In genomic region chr7:16883162-16883561, GRCm38 (mm10) we compare ENCODE assay signal across 28 mouse cellular contexts. TPM values are rescaled to one million over a fixed set of nuclear protein-coding genes. Genes with fewer than 3 reads are reported as not detected.
A peak's percentile ranks its signal among the peaks of the same experiment; 100 is the strongest.
DNase-seq lines count a peak whose midpoint lies in the region; ATAC-seq and TF ChIP-seq lines count a peak whose summit lies in the region.
"Had no signal": no experiment of that assay in that cellular context is flagged by ENCODE, and none has a peak within 500 bp of the region (broad histone marks: within the 10 kb centered on the region; RNA-seq: fewer than 3 reads in every experiment).

No protein-coding gene starts in this region.

- 0 out of 2 replicates have a peak overlapping the region, but pooled peaks have one; percentile 2 for H3K9ac ChIP-seq in heart, embryonic 12.5 days
- no peak overlapping the region for H3K9ac ChIP-seq in heart, adult 2 months (ENCODE audit: low read depth, low read length)
- no peak overlapping the region for H3K9ac ChIP-seq in heart, embryonic 15.5 days
- 0 out of 2 replicates have a peak overlapping the region, but pooled peaks have one; percentile 5 for H3K9ac ChIP-seq in intestine, embryonic 16.5 days (ENCODE audit: low read depth, low read length)
- H3K9ac ChIP-seq in intestine, embryonic 15.5 days = no peak overlapping the region
- H3K9ac ChIP-seq: forebrain, postnatal 0 days; hindbrain, embryonic 12.5 days; hindbrain, embryonic 15.5 days had no signal

- H3K4me2 ChIP-seq in heart, embryonic 12.5 days = no peak overlapping the region
- H3K4me2 ChIP-seq in heart, embryonic 15.5 days = no peak overlapping the region
- no peak overlapping the region for H3K4me2 ChIP-seq in intestine, embryonic 16.5 days (ENCODE audit: low read depth, low read length)
- no peak overlapping the region for H3K4me2 ChIP-seq in intestine, embryonic 15.5 days (replicated peaks)
- H3K4me2 ChIP-seq: hindbrain, embryonic 12.5 days; hindbrain, embryonic 15.5 days had no signal

- DNase-seq in gastrocnemius, adult 2 months = peak; percentile 12
- DNase-seq in gastrocnemius, adult 18-20 months (ENCODE audit: low spot score) = no peak
- DNase-seq in heart, adult 2 months = no peak
- no peak for DNase-seq in heart, adult 9 months (ENCODE audit: low spot score in 2 of 2)
- DNase-seq: adrenal gland, postnatal 10 days; adrenal gland, postnatal 36 days; B cell, adult 2 months; cerebellum, adult 2 months; cerebellum, adult 9-11 months; cerebellum, postnatal 36 days; embryo, embryonic 11 days; forebrain, postnatal 0 days; gastrocnemius, postnatal 10 days; gastrocnemius, postnatal 36 days; kidney, adult 18-20 months; kidney, adult 9 months; kidney, postnatal 14 days had no signal

- intact Hi-C loops in gastrocnemius, adult 2 months (cut with DNase I) = loop anchor here (1.0 kb wide), 1 partner anchor 22 kb away; no protein-coding TSS in a partner anchor
- intact Hi-C loops in heart, adult 2 months (cut with DNase I) = no loop called here

- peaks cover 25% of the 10 kb centered on the region for H3K9me3 ChIP-seq in heart, embryonic 12.5 days (replicated peaks)
- H3K9me3 ChIP-seq in heart, embryonic 15.5 days (replicated peaks) = peaks cover 7% of the 10 kb centered on the region; the same call in 1 of the 2 replicates
- H3K9me3 ChIP-seq in intestine, embryonic 16.5 days (ENCODE audit: control insufficient read depth, low read length) = peaks cover 15% of the 10 kb centered on the region
- peaks cover 11% of the 10 kb centered on the region for H3K9me3 ChIP-seq in intestine, embryonic 15.5 days
- H3K9me3 ChIP-seq: hindbrain, embryonic 15.5 days had no signal

- H3K27ac ChIP-seq in gastrocnemius, adult 2 months = no peak overlapping the region
- H3K27ac ChIP-seq in heart, embryonic 12.5 days (ENCODE audit: poor library complexity, severe bottlenecking) = peak overlapping the region; percentile 75
- no peak overlapping the region for H3K27ac ChIP-seq in heart, adult 2 months
- H3K27ac ChIP-seq in heart, embryonic 15.5 days = peak overlapping the region; percentile 68
- H3K27ac ChIP-seq in intestine, embryonic 16.5 days (ENCODE audit: low read length) = no peak overlapping the region
- no peak overlapping the region for H3K27ac ChIP-seq in intestine, embryonic 15.5 days
- H3K27ac ChIP-seq: forebrain, embryonic 10.5 days; hindbrain, embryonic 12.5 days; hindbrain, embryonic 15.5 days had no signal

- TF ChIP-seq CTCF in gastrocnemius, adult 2 months (IDR thresholded peaks at IDR 0.05) = no peak
- no peak for TF ChIP-seq CTCF in heart, adult 2 months (IDR thresholded peaks at IDR 0.05)

- H3K4me1 ChIP-seq in heart, embryonic 12.5 days (replicated peaks) = peaks cover 46% of the 10 kb centered on the region
- peaks cover 3% of the 10 kb centered on the region for H3K4me1 ChIP-seq in heart, adult 2 months (ENCODE audit: control insufficient read depth, insufficient read depth, low read length)
- peaks cover 35% of the 10 kb centered on the region for H3K4me1 ChIP-seq in heart, embryonic 15.5 days (replicated peaks)
- peaks cover 15% of the 10 kb centered on the region for H3K4me1 ChIP-seq in intestine, embryonic 16.5 days (ENCODE audit: control insufficient read depth, insufficient read depth, low read length)
- peaks cover 15% of the 10 kb centered on the region for H3K4me1 ChIP-seq in intestine, embryonic 15.5 days (replicated peaks)

- H3K4me3 ChIP-seq in gastrocnemius, adult 2 months = no peak overlapping the region
- no peak overlapping the region for H3K4me3 ChIP-seq in heart, embryonic 12.5 days
- H3K4me3 ChIP-seq in heart, adult 2 months = no peak overlapping the region
- no peak overlapping the region for H3K4me3 ChIP-seq in heart, embryonic 15.5 days
- H3K4me3 ChIP-seq in intestine, embryonic 16.5 days (ENCODE audit: low read length) = no peak overlapping the region
- H3K4me3 ChIP-seq in intestine, embryonic 15.5 days (replicated peaks) = no peak overlapping the region
- H3K4me3 ChIP-seq: forebrain, embryonic 10.5 days; hindbrain, embryonic 12.5 days; hindbrain, embryonic 15.5 days had no signal

- TF ChIP-seq POLR2A in heart, adult 2 months (IDR thresholded peaks at IDR 0.05; ENCODE audit: insufficient read depth, low read depth, low read length) = no peak

- WGBS in heart, embryonic 12.5 days = 83% methylated on average over 6 of the region's 6 CpGs
- 86% methylated on average over 6 of the region's 6 CpGs for WGBS in heart, adult 2 months
- 83% methylated on average over 6 of the region's 6 CpGs for WGBS in heart, embryonic 15.5 days
- 91% methylated on average over 6 of the region's 6 CpGs for WGBS in intestine, embryonic 16.5 days
- 90% methylated on average over 6 of the region's 6 CpGs for WGBS in intestine, embryonic 15.5 days

- H3K36me3 ChIP-seq in heart, embryonic 12.5 days = peaks cover 84% of the 10 kb centered on the region
- H3K36me3 ChIP-seq in heart, adult 2 months (ENCODE audit: control insufficient read depth, insufficient read depth, low read length) = no peaks in the 10 kb centered on the region
- H3K36me3 ChIP-seq in heart, embryonic 15.5 days = peaks cover 41% of the 10 kb centered on the region
- H3K36me3 ChIP-seq in intestine, embryonic 16.5 days (ENCODE audit: control insufficient read depth, insufficient read depth, low read length) = peaks cover 32% of the 10 kb centered on the region
- peaks cover 18% of the 10 kb centered on the region for H3K36me3 ChIP-seq in intestine, embryonic 15.5 days
- H3K36me3 ChIP-seq: G1E had no signal

- H3K79me2 ChIP-seq in heart, adult 2 months (replicated peaks; ENCODE audit: control insufficient read depth, insufficient read depth, low read length) = no peaks in the 10 kb centered on the region

- peaks cover 21% of the 10 kb centered on the region for H3K27me3 ChIP-seq in heart, embryonic 12.5 days (replicated peaks)
- no peaks in the 10 kb centered on the region for H3K27me3 ChIP-seq in heart, adult 2 months (ENCODE audit: control insufficient read depth, insufficient read depth, low read length)
- H3K27me3 ChIP-seq in heart, embryonic 15.5 days = peaks cover 16% of the 10 kb centered on the region
- H3K27me3 ChIP-seq in intestine, embryonic 16.5 days (replicated peaks; ENCODE audit: control insufficient read depth, insufficient read depth, low read length) = peaks cover 15% of the 10 kb centered on the region
- peaks cover 16% of the 10 kb centered on the region for H3K27me3 ChIP-seq in intestine, embryonic 15.5 days (replicated peaks)
- H3K27me3 ChIP-seq: CH12.LX, Patski had no signal

- ATAC-seq in heart, embryonic 12.5 days (ENCODE audit: insufficient number of reproducible peaks, low FRiP score) = no peak
- ATAC-seq in heart, embryonic 15.5 days (replicated peaks; ENCODE audit: insufficient number of reproducible peaks, insufficient read depth, low FRiP score, low read depth) = no peak
- no peak for ATAC-seq in intestine, embryonic 16.5 days
- no peak for ATAC-seq in intestine, embryonic 15.5 days
- ATAC-seq: forebrain, embryonic 14.5 days; forebrain, postnatal 0 days; Patski had no signal

- TF ChIP-seq EP300 in heart, adult 2 months (IDR thresholded peaks at IDR 0.05; ENCODE audit: insufficient read depth, low read depth, low read length) = no peak

RNA-seq across cellular contexts. Expression of gene Dact3, which starts 8.0 kb away (rescaled TPM):
- 1 to 10 TPM in 1 of 2 experiments, under 1 TPM in 1; 0.99 to 1.7 TPM for total RNA-seq in gastrocnemius, adult 2 months (2021)
- 1 to 10 TPM in 1 of 2 experiments, under 1 TPM in 1; 0.89 to 1.6 TPM for total RNA-seq in gastrocnemius, adult 18-20 months (2021)
- 14.3 and 15.2 TPM in 2 replicates for polyA plus RNA-seq in heart, embryonic 12.5 days (2016; fragmentation: Nextera tagmentation; extraction: Ambion mirVana)
- total RNA-seq in heart, adult 2 months (2021) = 10 to 100 TPM in 1 of 2 experiments, 1 to 10 TPM in 1; 8.6 to 12.1 TPM
- polyA plus RNA-seq in heart, adult 2 months (2012; rRNA removed) = 19.6 and 20.0 TPM in 2 replicates
- 5.8 and 7.0 TPM in 2 replicates for polyA plus RNA-seq in heart, embryonic 15.5 days (2015; fragmentation: Nextera tagmentation; extraction: Ambion mirVana)
- polyA plus RNA-seq in intestine, embryonic 16.5 days (2015; fragmentation: Nextera tagmentation; extraction: Ambion mirVana) = 1.6 and 1.7 TPM in 2 replicates
- polyA plus RNA-seq in intestine, embryonic 15.5 days (2015; fragmentation: Nextera tagmentation; extraction: Ambion mirVana) = 3.1 and 3.2 TPM in 2 replicates

RNA-seq across cellular contexts. Expression of gene Gng8, which starts 8.4 kb away (rescaled TPM):
- total RNA-seq in gastrocnemius, adult 2 months (2021) = not detected
- total RNA-seq in gastrocnemius, adult 18-20 months (2021) = under 1 TPM; 0.37 to 0.71 TPM
- 2.3 and 4.3 TPM in 2 replicates for polyA plus RNA-seq in heart, embryonic 12.5 days (2016; fragmentation: Nextera tagmentation; extraction: Ambion mirVana)
- 1 to 10 TPM in 1 of 2 experiments, under 1 TPM in 1; 0.47 to 1.6 TPM for total RNA-seq in heart, adult 2 months (2021)
- polyA plus RNA-seq in heart, adult 2 months (2012; rRNA removed) = 7.4 and 13.1 TPM in 2 replicates
- 4.2 and 5.2 TPM in 2 replicates for polyA plus RNA-seq in heart, embryonic 15.5 days (2015; fragmentation: Nextera tagmentation; extraction: Ambion mirVana)
- 7.8 and 9.2 TPM in 2 replicates for polyA plus RNA-seq in intestine, embryonic 16.5 days (2015; fragmentation: Nextera tagmentation; extraction: Ambion mirVana)
- polyA plus RNA-seq in intestine, embryonic 15.5 days (2015; fragmentation: Nextera tagmentation; extraction: Ambion mirVana) = 7.4 and 8.3 TPM in 2 replicates
- total RNA-seq: forebrain, postnatal 0 days; G1E had no signal
- polyA plus RNA-seq: G1E had no signal

RNA-seq across cellular contexts. Expression of gene Ptgir, which starts 23.1 kb away (rescaled TPM):
- under 1 TPM; 0.67 to 0.79 TPM for total RNA-seq in gastrocnemius, adult 2 months (2021)
- total RNA-seq in gastrocnemius, adult 18-20 months (2021) = 1 to 10 TPM in 1 of 2 experiments, under 1 TPM in 1; 0.39 to 2.2 TPM
- 0.28 and 0.34 TPM in 2 replicates for polyA plus RNA-seq in heart, embryonic 12.5 days (2016; fragmentation: Nextera tagmentation; extraction: Ambion mirVana)
- 1 to 10 TPM; 1.9 to 2.9 TPM for total RNA-seq in heart, adult 2 months (2021)
- 5.2 and 7.4 TPM in 2 replicates for polyA plus RNA-seq in heart, adult 2 months (2012; rRNA removed)
- 0.86 and 1.2 TPM in 2 replicates for polyA plus RNA-seq in heart, embryonic 15.5 days (2015; fragmentation: Nextera tagmentation; extraction: Ambion mirVana)
- polyA plus RNA-seq in intestine, embryonic 16.5 days (2015; fragmentation: Nextera tagmentation; extraction: Ambion mirVana) = 2.5 and 3.2 TPM in 2 replicates
- 2.8 and 3.0 TPM in 2 replicates for polyA plus RNA-seq in intestine, embryonic 15.5 days (2015; fragmentation: Nextera tagmentation; extraction: Ambion mirVana)
- total RNA-seq: forebrain, postnatal 0 days had no signal
- polyA plus RNA-seq: Patski had no signal

RNA-seq across cellular contexts. Expression of gene Prkd2, which starts 40.5 kb away (rescaled TPM):
- total RNA-seq in gastrocnemius, adult 2 months (2021) = 1 to 10 TPM; 3.9 to 8.2 TPM
- total RNA-seq in gastrocnemius, adult 18-20 months (2021) = 1 to 10 TPM; 4.9 to 5.9 TPM
- 10.8 and 11.8 TPM in 2 replicates for polyA plus RNA-seq in heart, embryonic 12.5 days (2016; fragmentation: Nextera tagmentation; extraction: Ambion mirVana)
- total RNA-seq in heart, adult 2 months (2021) = 10 to 100 TPM; 15.3 to 19.9 TPM
- 24.5 and 26.2 TPM in 2 replicates for polyA plus RNA-seq in heart, adult 2 months (2012; rRNA removed)
- 9.9 and 13.3 TPM in 2 replicates for polyA plus RNA-seq in heart, embryonic 15.5 days (2015; fragmentation: Nextera tagmentation; extraction: Ambion mirVana)
- 10.3 and 11.5 TPM in 2 replicates for polyA plus RNA-seq in intestine, embryonic 16.5 days (2015; fragmentation: Nextera tagmentation; extraction: Ambion mirVana)
- polyA plus RNA-seq in intestine, embryonic 15.5 days (2015; fragmentation: Nextera tagmentation; extraction: Ambion mirVana) = 9.7 and 12.5 TPM in 2 replicates

RNA-seq across cellular contexts. Expression of gene Calm3, which starts 40.8 kb away (rescaled TPM):
- total RNA-seq in gastrocnemius, adult 2 months (2021) = 100 to 1,000 TPM; 290 to 400 TPM
- 100 to 1,000 TPM; 334 to 349 TPM for total RNA-seq in gastrocnemius, adult 18-20 months (2021)
- polyA plus RNA-seq in heart, embryonic 12.5 days (2016; fragmentation: Nextera tagmentation; extraction: Ambion mirVana) = 83.6 and 95.0 TPM in 2 replicates
- 100 to 1,000 TPM; 168 to 175 TPM for total RNA-seq in heart, adult 2 months (2021)
- polyA plus RNA-seq in heart, adult 2 months (2012; rRNA removed) = 163 and 206 TPM in 2 replicates
- 96.4 and 98.4 TPM in 2 replicates for polyA plus RNA-seq in heart, embryonic 15.5 days (2015; fragmentation: Nextera tagmentation; extraction: Ambion mirVana)
- polyA plus RNA-seq in intestine, embryonic 16.5 days (2015; fragmentation: Nextera tagmentation; extraction: Ambion mirVana) = 163 and 171 TPM in 2 replicates
- polyA plus RNA-seq in intestine, embryonic 15.5 days (2015; fragmentation: Nextera tagmentation; extraction: Ambion mirVana) = 137 and 140 TPM in 2 replicates

Comparison
In these comparisons a context has a peak if more than half of its experiments do, and no peak if none do; other contexts are left out.
1. H3K27ac ChIP-seq: peak in heart, embryonic 12.5 days (single experiment) and heart, embryonic 15.5 days (single experiment); none in gastrocnemius, adult 2 months (single experiment), heart, adult 2 months (single experiment), intestine, embryonic 16.5 days (single experiment) and intestine, embryonic 15.5 days (single experiment).
2. H3K9ac ChIP-seq: peak in heart, embryonic 12.5 days (single experiment) and intestine, embryonic 16.5 days (single experiment); none in heart, adult 2 months (single experiment), heart, embryonic 15.5 days (single experiment) and intestine, embryonic 15.5 days (single experiment).